ENCODE assay signal across 8 mouse cellular contexts in the genomic region with DNA sequence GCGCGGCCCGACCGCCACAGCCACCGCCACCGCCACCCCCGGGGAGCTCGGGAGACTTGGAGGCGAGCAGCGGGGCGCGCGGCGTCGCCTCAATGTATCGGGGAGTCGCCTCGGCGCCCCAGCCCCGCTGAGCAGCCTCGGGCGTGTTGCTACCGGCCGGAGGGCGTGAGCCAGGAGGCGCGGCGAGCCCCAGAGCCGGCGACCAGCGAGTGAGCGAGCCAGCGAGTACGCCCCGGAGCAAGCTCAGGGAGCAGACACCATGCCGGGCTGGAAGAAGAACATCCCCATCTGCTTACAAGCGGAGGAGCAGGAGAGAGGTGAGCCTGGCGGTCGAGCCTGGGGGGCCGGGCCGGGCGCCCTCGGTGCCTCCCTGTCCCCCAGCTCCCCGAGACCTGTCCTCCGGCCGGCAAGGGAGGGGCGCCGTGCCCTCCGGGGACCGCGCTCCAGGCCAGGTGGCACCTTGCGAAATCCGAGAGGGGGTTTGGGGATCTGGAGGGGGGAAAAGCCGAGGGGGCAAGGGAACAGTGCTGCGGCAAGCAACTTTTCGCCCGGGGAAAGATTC. TPM values are rescaled to one million over a fixed set of nuclear protein-coding genes. Genes with fewer than 3 reads are reported as not detected.
DNase-seq lines count a peak whose midpoint lies in the region; ATAC-seq and TF ChIP-seq lines count a peak whose summit lies in the region.

No protein-coding gene starts in this region.

- under 1% methylated on average over 55 of the region's 57 CpGs for WGBS in heart, embryonic 16.5 days
- under 1% methylated on average over 53 of the region's 57 CpGs for WGBS in stomach, embryonic 16.5 days

- no peak for TF ChIP-seq POLR2A in cortical plate, adult 2 months (IDR thresholded peaks at IDR 0.05; ENCODE audit: extremely low read depth, insufficient read depth, low read length)

- 0 out of 4 replicates have a peak, but pooled peaks cover 0 to 6% of the 10 kb centered on the region in 2 experiments for H3K4me1 ChIP-seq in ES-E14 (ENCODE audit: control insufficient read depth in 2 of 2, insufficient read depth in 2 of 2, low read length in 2 of 2, poor library complexity in 1 of 2)
- H3K4me1 ChIP-seq in cortical plate, adult 2 months (ENCODE audit: control insufficient read depth, insufficient read depth, low read length): no peaks in the 10 kb centered on the region
- H3K4me1 ChIP-seq in heart, embryonic 16.5 days (ENCODE audit: control insufficient read depth, insufficient read depth, low read length): peaks cover 12% of the 10 kb centered on the region
- H3K4me1 ChIP-seq in stomach, embryonic 16.5 days (ENCODE audit: control insufficient read depth, insufficient read depth, low read length): peaks cover 11% of the 10 kb centered on the region

- no peak for TF ChIP-seq CTCF in gastrocnemius, adult 2 months (IDR thresholded peaks at IDR 0.05)
- TF ChIP-seq CTCF in cortical plate, adult 2 months (IDR thresholded peaks at IDR 0.05; ENCODE audit: extremely low read depth, insufficient read depth, low read length): no peak

- intact Hi-C loops in gastrocnemius, adult 2 months (cut with DNase I): no loop called here

- H3K4me3 ChIP-seq in gastrocnemius, adult 2 months: peak overlapping the region; percentile 78
- H3K4me3 ChIP-seq in ES-E14 (ENCODE audit: insufficient read depth in 1 of 2, low read depth in 1 of 2, low read length in 2 of 2, poor library complexity in 1 of 2, severe bottlenecking in 1 of 2): peak overlapping the region; percentile 75 to 95
- H3K4me3 ChIP-seq in cortical plate, adult 2 months (ENCODE audit: insufficient read depth, low read length): peak overlapping the region; percentile 90
- H3K4me3 ChIP-seq in heart, embryonic 16.5 days (ENCODE audit: low read length): peak overlapping the region; percentile 75
- peak overlapping the region; percentile 76 for H3K4me3 ChIP-seq in stomach, embryonic 16.5 days (replicated peaks; ENCODE audit: low read length)

- H3K4me2 ChIP-seq in heart, embryonic 16.5 days (ENCODE audit: low read depth, low read length): peak overlapping the region; percentile 100
- peak overlapping the region; percentile 98 for H3K4me2 ChIP-seq in stomach, embryonic 16.5 days (ENCODE audit: low read depth, low read length)

- no peaks in the 10 kb centered on the region for H3K9me3 ChIP-seq in ES-E14 (ENCODE audit: control insufficient read depth, insufficient read depth, low read depth, low read length)
- H3K9me3 ChIP-seq in heart, embryonic 16.5 days (replicated peaks; ENCODE audit: control insufficient read depth, low read length): no peaks in the 10 kb centered on the region
- no peaks in the 10 kb centered on the region for H3K9me3 ChIP-seq in stomach, embryonic 16.5 days (replicated peaks; ENCODE audit: control insufficient read depth, low read length)

- no peaks in the 10 kb centered on the region for H3K36me3 ChIP-seq in ES-E14 (ENCODE audit: control insufficient read depth, insufficient read depth, low read length, poor library complexity, severe bottlenecking)
- no peaks in the 10 kb centered on the region for H3K36me3 ChIP-seq in heart, embryonic 16.5 days (ENCODE audit: control insufficient read depth, insufficient read depth)
- H3K36me3 ChIP-seq in stomach, embryonic 16.5 days (ENCODE audit: control insufficient read depth, insufficient read depth, low read length): no peaks in the 10 kb centered on the region

- in situ Hi-C loops in ES-E14 (cut with MboI; ENCODE audit: low sequenced_read_pairs in 2 of 2, unreplicated experiment in 2 of 2): no loop called here

- peaks cover 5% of the 10 kb centered on the region; the same call in 1 of the 2 replicates for H3K27me3 ChIP-seq in heart, embryonic 16.5 days (ENCODE audit: control insufficient read depth, insufficient read depth, low read length)
- no peaks in the 10 kb centered on the region for H3K27me3 ChIP-seq in stomach, embryonic 16.5 days (ENCODE audit: control insufficient read depth, insufficient read depth, low read length)

- no peak overlapping the region for H3K27ac ChIP-seq in gastrocnemius, adult 2 months
- H3K27ac ChIP-seq in ES-E14 (ENCODE audit: insufficient read depth, low read depth, low read length, poor library complexity, severe bottlenecking): no peak overlapping the region
- no peak overlapping the region for H3K27ac ChIP-seq in cortical plate, adult 2 months (ENCODE audit: insufficient read depth, low read length)
- no peak overlapping the region for H3K27ac ChIP-seq in heart, embryonic 16.5 days (ENCODE audit: low read length)
- H3K27ac ChIP-seq in stomach, embryonic 16.5 days (ENCODE audit: low read length): peak overlapping the region; percentile 38

- peak; percentile 58 for ATAC-seq in heart, embryonic 16.5 days (replicated peaks; ENCODE audit: extremely low read depth, insufficient read depth, low FRiP score)
- ATAC-seq in megakaryocyte progenitor cell, adult 5-6 weeks (replicated peaks; ENCODE audit: poor library complexity): peak; percentile 40
- peak; percentile 71 for ATAC-seq in stomach, embryonic 16.5 days (ENCODE audit: insufficient read depth, low FRiP score)

- DNase-seq in gastrocnemius, adult 2 months: peak; percentile 25
- DNase-seq in gastrocnemius, postnatal 25 days: no peak
- DNase-seq in ES-E14 (ENCODE audit: low read depth, low spot score): no peak
- DNase-seq in kidney, postnatal 4 days: peak; percentile 63 to 77

- H3K9ac ChIP-seq in ES-E14 (ENCODE audit: insufficient read depth, low read depth, low read length, poor library complexity, severe bottlenecking): peak overlapping the region; percentile 83
- peak overlapping the region; percentile 76 for H3K9ac ChIP-seq in heart, embryonic 16.5 days (ENCODE audit: low read length)
- H3K9ac ChIP-seq in stomach, embryonic 16.5 days (ENCODE audit: low read length): peak overlapping the region; percentile 80

TF ChIP-seq in ES-E14, 5 proteins besides CTCF, POLR2A, EP300 and RAD21:
- TF ChIP-seq ZC3H11A (IDR thresholded peaks at IDR 0.05; ENCODE audit: borderline replicate concordance, low read depth, low read length) (no peak), MAFK (IDR thresholded peaks at IDR 0.05; ENCODE audit: insufficient read depth, low read depth, low read length) (no peak), ZNF384 (IDR thresholded peaks at IDR 0.05; ENCODE audit: low read depth, low read length) (no peak), HCFC1 (IDR thresholded peaks at IDR 0.05; ENCODE audit: borderline replicate concordance, insufficient read depth, low read length) (no peak), CHD2 (IDR thresholded peaks at IDR 0.05; ENCODE audit: low read depth, low read length) (no peak)

RNA-seq across cellular contexts. Expression of gene Grip1, which starts 0.6 kb away (rescaled TPM):
- not detected for total RNA-seq in gastrocnemius, adult 2 months (2021)
- under 1 TPM in 1 of 2 experiments, not detected in 1; 0.08 TPM for total RNA-seq in gastrocnemius, postnatal 25 days (2021)
- 4.2 and 4.3 TPM in 2 replicates for total RNA-seq in ES-E14 (2012; rRNA removed)
- 7.8 and 9.2 TPM in 2 replicates for polyA plus RNA-seq in cortical plate, adult 2 months (2012; rRNA removed)
- polyA plus RNA-seq in heart, embryonic 16.5 days (2015; fragmentation: Nextera tagmentation; extraction: Ambion mirVana): 1.4 and 1.6 TPM in 2 replicates
- total RNA-seq in megakaryocyte progenitor cell, adult 5-6 weeks (2015): not detected in 2 replicates
- total RNA-seq in megakaryocyte progenitor cell, adult 5-6 weeks (2017): not detected in 2 replicates
- polyA plus RNA-seq in stomach, embryonic 16.5 days (2015; fragmentation: Nextera tagmentation; extraction: Ambion mirVana): 1.7 and 1.8 TPM in 2 replicates

Comparison
In these comparisons a context has a peak if more than half of its experiments do, and no peak if none do; other contexts are left out.
1. DNase-seq: peak in gastrocnemius, adult 2 months (single experiment) and kidney, postnatal 4 days (2 of 2); none in gastrocnemius, postnatal 25 days (single experiment) and ES-E14 (single experiment).
2. Peak in every context shown above with its lines, with median percentiles within 50 percentile points of each other: H3K4me3 ChIP-seq, H3K9ac ChIP-seq and ATAC-seq.